Mouse (Mus musculus): ENCODE measurements around the gene Acot13. TPM values are rescaled to one million over a fixed set of nuclear protein-coding genes. Genes with fewer than 3 reads are reported as not detected.
"Not testable (repeated sequence)": the region's sequence is repeated elsewhere in the genome, so short reads cannot be mapped to it uniquely, and the experiment has no call there.

Acot13 gene
- 27.8 and 32.5 TPM in 2 replicates for total RNA-seq (2015; ENCODE audit: low replicate concordance)
- 12.4 and 17.3 TPM in 2 replicates for total RNA-seq (2017; ENCODE audit: low replicate concordance)

DNA sequence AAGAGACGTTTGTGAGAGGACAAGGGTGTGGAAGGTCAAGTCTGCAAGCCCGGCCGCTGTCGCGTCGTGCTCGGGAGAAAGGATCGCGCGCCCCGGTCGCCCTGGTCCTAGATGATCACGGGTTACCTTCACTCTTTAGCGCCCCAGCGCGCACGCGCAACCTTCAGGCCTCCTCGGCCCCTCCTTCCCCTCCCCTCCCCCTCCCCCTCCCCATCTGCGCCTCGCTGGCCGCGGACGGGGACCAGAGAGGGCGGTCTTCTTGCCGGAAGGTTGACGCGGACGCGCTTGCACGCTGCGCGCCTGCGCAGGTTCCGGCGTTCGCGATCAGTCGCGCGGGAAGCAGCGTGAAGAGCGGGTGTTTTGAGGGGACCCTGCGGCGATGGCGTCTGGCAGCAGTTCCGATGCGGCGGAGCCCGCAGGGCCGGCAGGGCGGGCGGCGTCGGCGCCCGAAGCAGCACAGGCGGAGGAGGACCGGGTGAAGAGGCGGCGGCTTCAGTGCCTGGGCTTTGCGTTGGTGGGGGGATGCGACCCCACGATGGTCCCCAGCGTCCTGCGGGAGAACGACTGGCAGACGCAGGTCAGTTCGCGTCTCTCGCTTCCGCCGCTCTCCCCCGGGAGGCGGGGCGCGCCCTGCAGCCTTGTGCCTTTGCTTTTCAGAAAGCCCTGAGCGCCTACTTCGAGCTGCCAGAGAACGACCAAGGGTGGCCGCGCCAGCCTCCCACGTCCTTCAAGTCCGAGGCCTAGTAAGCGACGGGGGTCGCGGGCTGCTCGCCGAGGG, at the start of gene Acot13, which contains the start of gene Tdp2:
TSS of gene Acot13 (minus strand) at position 188 of the 778 bp plus-strand sequence.
TSS of gene Tdp2 (plus strand) at position 327 of the 778 bp plus-strand sequence.
- ATAC-seq (replicated peaks; ENCODE audit: low FRiP score, poor library complexity, severe bottlenecking), result peak; percentile 90

DNA sequence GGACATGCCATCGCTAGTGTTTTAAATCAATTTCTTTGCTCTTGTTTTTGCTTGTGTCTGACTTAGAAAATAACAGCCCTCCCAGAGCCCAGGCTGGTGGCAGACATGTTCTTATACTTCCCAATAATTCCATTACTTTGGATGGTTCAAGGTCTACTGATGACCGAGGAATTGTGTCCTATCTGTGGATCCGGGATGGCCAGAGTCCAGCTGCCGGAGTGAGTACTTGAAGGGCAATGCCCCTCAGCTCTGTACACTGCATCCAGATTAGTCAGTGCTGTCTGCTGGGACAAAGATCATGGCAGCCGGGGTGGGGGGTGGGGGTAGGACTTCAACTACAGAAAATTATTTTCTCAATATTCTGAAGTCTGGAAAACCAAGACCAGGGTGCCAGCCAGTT, 49.4 kb upstream of the Acot13 start:
- ATAC-seq (replicated peaks; ENCODE audit: low FRiP score, poor library complexity, severe bottlenecking), result no peak

- ATAC-seq (replicated peaks; ENCODE audit: low FRiP score, poor library complexity, severe bottlenecking), result no peak
Measured at GRCm38 (mm10) chr13:24880208-24880607, 48.9 kb upstream of the Acot13 start.

- no peak for ATAC-seq (replicated peaks; ENCODE audit: low FRiP score, poor library complexity, severe bottlenecking)
Measured at GRCm38 (mm10) chr13:24879359-24880040, 48.2 kb upstream of the Acot13 start.

DNA sequence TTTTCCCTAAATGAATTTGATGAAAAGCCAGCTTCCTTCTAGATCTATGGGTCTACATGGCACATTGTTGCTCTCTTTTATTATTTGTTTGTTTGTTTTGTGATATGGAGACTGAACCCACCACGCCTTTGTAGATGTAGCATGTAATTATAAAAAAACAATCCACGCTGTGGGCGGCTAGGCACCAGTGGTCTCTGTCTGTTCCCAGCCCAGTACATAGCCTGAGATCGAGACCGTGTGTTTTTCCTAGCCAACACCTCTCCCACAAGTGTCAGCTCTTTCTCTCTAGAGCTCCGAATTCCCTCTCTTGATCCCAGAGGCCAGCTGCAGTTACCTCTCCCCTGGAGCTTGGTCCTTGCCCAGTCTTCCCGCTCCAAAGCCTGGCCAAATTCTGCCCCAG, 36.9 kb upstream of the Acot13 start:
- no peak for ATAC-seq (replicated peaks; ENCODE audit: low FRiP score, poor library complexity, severe bottlenecking)

GRCm38 (mm10) chr13:24867789-24868188, 36.4 kb upstream of the Acot13 start:
- no peak for ATAC-seq (replicated peaks; ENCODE audit: low FRiP score, poor library complexity, severe bottlenecking)

- no peak for ATAC-seq (replicated peaks; ENCODE audit: low FRiP score, poor library complexity, severe bottlenecking)
Measured at GRCm38 (mm10) chr13:24866430-24867402, 35.4 kb upstream of the Acot13 start.

GRCm38 (mm10) chr13:24862520-24862919, 31.2 kb upstream of the Acot13 start:
- ATAC-seq (replicated peaks; ENCODE audit: low FRiP score, poor library complexity, severe bottlenecking), result peak; percentile 72

GRCm38 (mm10) chr13:24862021-24862420, 30.7 kb upstream of the Acot13 start:
- no peak for ATAC-seq (replicated peaks; ENCODE audit: low FRiP score, poor library complexity, severe bottlenecking)

- no peak for ATAC-seq (replicated peaks; ENCODE audit: low FRiP score, poor library complexity, severe bottlenecking)
Measured at GRCm38 (mm10) chr13:24861084-24861483, 29.7 kb upstream of the Acot13 start.

DNA sequence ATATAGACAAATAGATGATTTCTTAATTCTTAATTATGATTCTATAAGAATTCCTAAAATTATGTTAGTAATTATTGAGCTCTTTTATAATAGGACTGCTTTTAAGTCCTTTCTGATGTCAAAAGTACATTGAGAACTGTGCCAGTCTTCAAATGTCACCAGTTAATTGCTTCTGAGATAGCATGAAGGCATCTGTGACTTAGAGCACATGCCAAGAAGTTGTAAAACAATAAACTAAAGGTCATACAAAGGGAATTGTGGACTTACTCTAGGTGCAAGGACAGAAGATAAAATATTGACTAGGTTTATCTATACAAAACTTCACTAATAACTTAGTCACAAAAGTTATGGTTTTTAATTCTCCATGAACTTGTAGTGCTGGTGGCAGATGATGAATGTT, 27.8 kb upstream of the Acot13 start:
- no peak for ATAC-seq (replicated peaks; ENCODE audit: low FRiP score, poor library complexity, severe bottlenecking)

- ATAC-seq (replicated peaks; ENCODE audit: low FRiP score, poor library complexity, severe bottlenecking), result no peak
Measured at GRCm38 (mm10) chr13:24852570-24852969, 21.2 kb upstream of the Acot13 start.

DNA sequence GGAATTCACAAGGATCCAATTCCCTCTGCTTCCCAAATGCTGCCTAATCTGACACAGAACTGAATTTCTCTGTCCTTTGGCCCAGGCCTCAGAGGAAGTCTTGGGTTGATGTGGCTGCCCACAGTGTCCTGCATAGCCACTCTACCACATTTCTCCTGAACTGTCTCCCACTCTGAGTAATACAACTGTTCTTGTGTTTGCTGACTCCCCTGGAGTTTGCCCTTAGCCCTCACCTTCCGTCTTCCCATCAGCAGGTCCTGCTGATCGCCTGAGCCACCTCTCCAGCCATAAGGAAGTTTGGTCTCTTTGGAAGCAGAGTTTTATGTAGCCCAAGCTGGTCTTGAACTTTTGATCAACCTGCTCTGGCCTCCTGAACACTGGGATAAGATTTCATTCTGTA, 20.6 kb upstream of the Acot13 start:
- no peak for ATAC-seq (replicated peaks; ENCODE audit: low FRiP score, poor library complexity, severe bottlenecking)

GRCm38 (mm10) chr13:24849318-24849717, 18.0 kb upstream of the Acot13 start:
- ATAC-seq (replicated peaks; ENCODE audit: low FRiP score, poor library complexity, severe bottlenecking), result no peak

- peak; percentile 79 for ATAC-seq (replicated peaks; ENCODE audit: low FRiP score, poor library complexity, severe bottlenecking)
Measured at GRCm38 (mm10) chr13:24844983-24845955, 13.9 kb upstream of the Acot13 start, which contains the start of gene D130043K22Rik. Gene D130043K22Rik, plus strand, starts transcription at chr13:24845135.

DNA sequence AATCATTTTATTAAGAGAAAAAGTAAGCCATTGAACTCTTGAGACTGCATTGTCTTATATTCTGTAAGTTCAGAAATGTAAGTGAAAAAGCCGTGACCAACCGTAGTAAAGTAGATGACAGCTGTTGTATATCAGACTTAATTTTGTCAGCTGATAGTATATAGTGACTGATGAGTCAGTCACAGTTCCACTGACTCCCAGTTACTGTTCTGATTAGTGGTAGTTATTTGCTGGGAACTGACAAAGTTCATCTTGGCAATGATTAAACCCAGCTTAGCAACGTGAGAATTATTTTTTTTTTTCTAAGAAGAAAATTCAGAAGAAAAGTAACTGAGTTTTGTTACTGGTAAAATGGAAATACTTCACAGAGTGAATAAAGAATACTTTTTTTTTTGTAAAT, 10.4 kb upstream of the Acot13 start:
- ATAC-seq (replicated peaks; ENCODE audit: low FRiP score, poor library complexity, severe bottlenecking), result no peak

- no peak for ATAC-seq (replicated peaks; ENCODE audit: low FRiP score, poor library complexity, severe bottlenecking)
Measured at GRCm38 (mm10) chr13:24839831-24840230, 8.5 kb upstream of the Acot13 start.

DNA sequence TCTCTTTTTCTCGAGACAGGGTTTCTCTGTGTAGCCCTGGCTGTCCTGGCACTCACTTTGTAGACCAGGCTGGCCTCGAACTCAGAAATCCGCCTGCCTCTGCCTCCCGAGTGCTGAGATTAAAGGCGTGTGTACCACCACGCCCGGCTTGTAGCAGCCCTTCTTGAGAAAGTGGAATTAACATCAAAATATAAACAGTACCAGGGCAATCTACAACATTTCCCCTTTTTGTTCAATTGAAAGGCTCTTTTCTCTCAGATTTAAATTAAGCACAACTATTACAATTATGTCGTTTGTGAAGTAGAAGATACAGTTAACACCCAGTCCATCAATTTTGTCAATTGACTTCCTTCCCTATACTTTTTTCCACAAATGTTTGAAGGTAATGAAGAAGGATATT, 6.4 kb upstream of the Acot13 start:
- not testable (repeated sequence) for ATAC-seq (replicated peaks; ENCODE audit: low FRiP score, poor library complexity, severe bottlenecking)

- no peak for ATAC-seq (replicated peaks; ENCODE audit: low FRiP score, poor library complexity, severe bottlenecking)
Measured at GRCm38 (mm10) chr13:24832811-24833155, 1.4 kb upstream of the Acot13 start.
